Comparison of ENCODE assay signal across 15 mouse cellular contexts in genomic region chr14:31189348-31189747, GRCm38 (mm10). TPM values are rescaled to one million over a fixed set of nuclear protein-coding genes. Genes with fewer than 3 reads are reported as not detected.
DNase-seq lines count a peak whose midpoint lies in the region; ATAC-seq and TF ChIP-seq lines count a peak whose summit lies in the region.
"Had no signal": no experiment of that assay in that cellular context is flagged by ENCODE, and none has a peak within 500 bp of the region (broad histone marks: within the 10 kb centered on the region; RNA-seq: fewer than 3 reads in every experiment).

No protein-coding gene starts in this region.

- no peak overlapping the region for H3K9ac ChIP-seq in heart, postnatal 0 days (replicated peaks; ENCODE audit: low read depth, low read length)
- 0 out of 2 replicates have a peak overlapping the region, but pooled peaks have one; percentile 5 for H3K9ac ChIP-seq in lung, postnatal 0 days (replicated peaks; ENCODE audit: low read depth)
- H3K9ac ChIP-seq in stomach, embryonic 16.5 days (ENCODE audit: low read length), result no peak overlapping the region
- H3K9ac ChIP-seq: hindbrain, embryonic 15.5 days; limb, embryonic 12.5 days had no signal

- H3K4me1 ChIP-seq in heart, postnatal 0 days (ENCODE audit: control insufficient read depth, insufficient read depth), result peaks cover 38% of the 10 kb centered on the region
- peaks cover 8% of the 10 kb centered on the region; the same call in 1 of the 2 replicates for H3K4me1 ChIP-seq in lung, postnatal 0 days (ENCODE audit: insufficient read depth, low read depth, low read length)
- peaks cover 16% of the 10 kb centered on the region for H3K4me1 ChIP-seq in midbrain, embryonic 10.5 days
- no peaks in the 10 kb centered on the region for H3K4me1 ChIP-seq in stomach, embryonic 16.5 days (ENCODE audit: control insufficient read depth, insufficient read depth, low read length)
- H3K4me1 ChIP-seq: hindbrain, embryonic 15.5 days; limb, embryonic 12.5 days had no signal

- peaks cover 89% of the 10 kb centered on the region for H3K36me3 ChIP-seq in heart, postnatal 0 days (replicated peaks; ENCODE audit: control insufficient read depth, insufficient read depth, low read length)
- H3K36me3 ChIP-seq in lung, postnatal 0 days (ENCODE audit: insufficient read depth, low read length), result peaks cover 56% of the 10 kb centered on the region
- peaks cover 100% of the 10 kb centered on the region for H3K36me3 ChIP-seq in midbrain, embryonic 10.5 days
- H3K36me3 ChIP-seq in stomach, embryonic 16.5 days (ENCODE audit: control insufficient read depth, insufficient read depth, low read length), result peaks cover 60% of the 10 kb centered on the region

- peak overlapping the region; percentile 72; the same call in 1 of the 2 replicates for H3K27ac ChIP-seq in heart, postnatal 0 days (ENCODE audit: low read depth)
- peak overlapping the region; percentile 77 for H3K27ac ChIP-seq in lung, postnatal 0 days (ENCODE audit: low read length)
- H3K27ac ChIP-seq in midbrain, embryonic 10.5 days (replicated peaks), result peak overlapping the region; percentile 55
- H3K27ac ChIP-seq in stomach, embryonic 16.5 days (ENCODE audit: low read length), result peak overlapping the region; percentile 48; the same call in 1 of the 2 replicates
- H3K27ac ChIP-seq: hindbrain, embryonic 15.5 days; limb, embryonic 12.5 days had no signal

- no peak for TF ChIP-seq CTCF in heart, postnatal 0 days (IDR thresholded peaks at IDR 0.05; ENCODE audit: low read depth)
- no peak for TF ChIP-seq CTCF in lung, postnatal 0 days (IDR thresholded peaks at IDR 0.05)

- H3K4me2 ChIP-seq in heart, postnatal 0 days (ENCODE audit: low read depth, low read length), result no peak overlapping the region
- no peak overlapping the region for H3K4me2 ChIP-seq in lung, postnatal 0 days (replicated peaks; ENCODE audit: low read depth, low read length)
- no peak overlapping the region for H3K4me2 ChIP-seq in stomach, embryonic 16.5 days (ENCODE audit: low read depth, low read length)
- H3K4me2 ChIP-seq: hindbrain, embryonic 15.5 days; limb, embryonic 12.5 days had no signal

- intact Hi-C loops in heart, postnatal 36 days (cut with DNase I), result no loop called here

- WGBS in heart, postnatal 0 days, result 79% methylated on average over 3 of the region's 3 CpGs
- 86% methylated on average over 3 of the region's 3 CpGs for WGBS in lung, postnatal 0 days
- 92% methylated on average over 3 of the region's 3 CpGs for WGBS in midbrain, embryonic 10.5 days
- 92% methylated on average over 3 of the region's 3 CpGs for WGBS in stomach, embryonic 16.5 days

- no peak for TF ChIP-seq EP300 in heart, postnatal 0 days (IDR thresholded peaks at IDR 0.05; ENCODE audit: low read depth)
- TF ChIP-seq EP300 in lung, postnatal 0 days (IDR thresholded peaks at IDR 0.05), result no peak

- DNase-seq in heart, postnatal 0 days (ENCODE audit: low spot score), result no peak
- no peak for DNase-seq in heart, postnatal 36 days
- no peak for DNase-seq in lung, postnatal 0 days (ENCODE audit: low spot score)
- DNase-seq in lung, adult 18-20 months, result no peak
- no peak for DNase-seq in midbrain, embryonic 10.5 days (ENCODE audit: low spot score)
- DNase-seq in spleen, postnatal 4 days (ENCODE audit: low spot score in 2 of 2), result no peak
- no peak for DNase-seq in ovary, postnatal 36 days (ENCODE audit: low spot score)
- DNase-seq: adrenal gland, postnatal 14 days; cerebellum, adult 11-12 months; layer of hippocampus, adult 9-11 months had no signal

- no peak overlapping the region for H3K4me3 ChIP-seq in heart, postnatal 0 days (ENCODE audit: low read depth, low read length)
- H3K4me3 ChIP-seq in lung, postnatal 0 days (ENCODE audit: low read depth, low read length), result no peak overlapping the region
- no peak overlapping the region for H3K4me3 ChIP-seq in midbrain, embryonic 10.5 days
- no peak overlapping the region for H3K4me3 ChIP-seq in stomach, embryonic 16.5 days (replicated peaks; ENCODE audit: low read length)
- H3K4me3 ChIP-seq: hindbrain, embryonic 15.5 days; limb, embryonic 12.5 days had no signal

- H3K9me3 ChIP-seq in heart, postnatal 0 days (replicated peaks; ENCODE audit: control insufficient read depth, low read length), result no peaks in the 10 kb centered on the region
- H3K9me3 ChIP-seq in lung, postnatal 0 days (ENCODE audit: low read length), result no peaks in the 10 kb centered on the region
- H3K9me3 ChIP-seq in midbrain, embryonic 10.5 days (replicated peaks), result no peaks in the 10 kb centered on the region
- H3K9me3 ChIP-seq in stomach, embryonic 16.5 days (replicated peaks; ENCODE audit: control insufficient read depth, low read length), result no peaks in the 10 kb centered on the region
- H3K9me3 ChIP-seq: hindbrain, embryonic 15.5 days; limb, embryonic 12.5 days had no signal

- ATAC-seq in heart, postnatal 0 days (ENCODE audit: insufficient read depth, low read depth), result no peak
- no peak for ATAC-seq in lung, postnatal 0 days
- ATAC-seq in stomach, embryonic 16.5 days (ENCODE audit: insufficient read depth, low FRiP score), result no peak

- H3K27me3 ChIP-seq in heart, postnatal 0 days (ENCODE audit: control insufficient read depth, insufficient read depth, low read length), result no peaks in the 10 kb centered on the region
- no peaks in the 10 kb centered on the region for H3K27me3 ChIP-seq in lung, postnatal 0 days (replicated peaks; ENCODE audit: insufficient read depth, low read length)
- no peaks in the 10 kb centered on the region for H3K27me3 ChIP-seq in midbrain, embryonic 10.5 days (ENCODE audit: low read depth, poor library complexity, severe bottlenecking)
- no peaks in the 10 kb centered on the region for H3K27me3 ChIP-seq in stomach, embryonic 16.5 days (ENCODE audit: control insufficient read depth, insufficient read depth, low read length)
- H3K27me3 ChIP-seq: CH12.LX; hindbrain, embryonic 15.5 days; limb, embryonic 12.5 days; Patski had no signal

RNA-seq across cellular contexts. Expression of gene Tnnc1, which starts 18.8 kb away (rescaled TPM):
- total RNA-seq in heart, postnatal 0 days (2014; rRNA removed; ENCODE audit: low replicate concordance), result 2,939 and 3,145 TPM in 2 replicates
- polyA plus RNA-seq in heart, postnatal 0 days (2015; fragmentation: Nextera tagmentation; extraction: Ambion mirVana), result 7,680 and 7,748 TPM in 2 replicates
- 1,000 to 10,000 TPM; 4,706 to 5,436 TPM for total RNA-seq in heart, postnatal 36 days (2021)
- polyA plus RNA-seq in lung, postnatal 0 days (2015; fragmentation: Nextera tagmentation; extraction: Ambion mirVana), result 77.2 and 87.2 TPM in 2 replicates
- polyA plus RNA-seq in midbrain, embryonic 10.5 days (2016; fragmentation: Nextera tagmentation; extraction: Ambion mirVana), result 0.80 and 1.1 TPM in 2 replicates
- polyA plus RNA-seq in stomach, embryonic 16.5 days (2015; fragmentation: Nextera tagmentation; extraction: Ambion mirVana), result 6.3 and 46.9 TPM in 2 replicates

RNA-seq across cellular contexts. Expression of gene Stab1, which starts 20.9 kb away (rescaled TPM):
- 75.3 and 90.4 TPM in 2 replicates for total RNA-seq in heart, postnatal 0 days (2014; rRNA removed; ENCODE audit: low replicate concordance)
- 24.0 and 25.4 TPM in 2 replicates for polyA plus RNA-seq in heart, postnatal 0 days (2015; fragmentation: Nextera tagmentation; extraction: Ambion mirVana)
- 10 to 100 TPM; 66.1 to 85.9 TPM for total RNA-seq in heart, postnatal 36 days (2021)
- polyA plus RNA-seq in lung, postnatal 0 days (2015; fragmentation: Nextera tagmentation; extraction: Ambion mirVana), result 32.4 and 34.2 TPM in 2 replicates
- 18.0 and 23.7 TPM in 2 replicates for polyA plus RNA-seq in midbrain, embryonic 10.5 days (2016; fragmentation: Nextera tagmentation; extraction: Ambion mirVana)
- 37.7 and 41.9 TPM in 2 replicates for polyA plus RNA-seq in stomach, embryonic 16.5 days (2015; fragmentation: Nextera tagmentation; extraction: Ambion mirVana)

RNA-seq across cellular contexts. Expression of gene Nisch, which starts 27.4 kb away (rescaled TPM):
- 292 and 338 TPM in 2 replicates for total RNA-seq in heart, postnatal 0 days (2014; rRNA removed; ENCODE audit: low replicate concordance)
- 162 and 171 TPM in 2 replicates for polyA plus RNA-seq in heart, postnatal 0 days (2015; fragmentation: Nextera tagmentation; extraction: Ambion mirVana)
- total RNA-seq in heart, postnatal 36 days (2021), result 100 to 1,000 TPM; 128 to 143 TPM
- 196 and 224 TPM in 2 replicates for polyA plus RNA-seq in lung, postnatal 0 days (2015; fragmentation: Nextera tagmentation; extraction: Ambion mirVana)
- polyA plus RNA-seq in midbrain, embryonic 10.5 days (2016; fragmentation: Nextera tagmentation; extraction: Ambion mirVana), result 391 and 448 TPM in 2 replicates
- 289 and 291 TPM in 2 replicates for polyA plus RNA-seq in stomach, embryonic 16.5 days (2015; fragmentation: Nextera tagmentation; extraction: Ambion mirVana)

RNA-seq across cellular contexts. Expression of gene Sema3g, which starts 28.3 kb away (rescaled TPM):
- 4.4 and 12.7 TPM in 2 replicates for total RNA-seq in heart, postnatal 0 days (2014; rRNA removed; ENCODE audit: low replicate concordance)
- polyA plus RNA-seq in heart, postnatal 0 days (2015; fragmentation: Nextera tagmentation; extraction: Ambion mirVana), result 0.75 and 0.90 TPM in 2 replicates
- 10 to 100 TPM; 14.2 to 18.3 TPM for total RNA-seq in heart, postnatal 36 days (2021)
- 4.7 and 5.7 TPM in 2 replicates for polyA plus RNA-seq in lung, postnatal 0 days (2015; fragmentation: Nextera tagmentation; extraction: Ambion mirVana)
- polyA plus RNA-seq in midbrain, embryonic 10.5 days (2016; fragmentation: Nextera tagmentation; extraction: Ambion mirVana), result 0.51 and 1.0 TPM in 2 replicates
- 0.67 and 0.90 TPM in 2 replicates for polyA plus RNA-seq in stomach, embryonic 16.5 days (2015; fragmentation: Nextera tagmentation; extraction: Ambion mirVana)

RNA-seq across cellular contexts. Expression of gene Nt5dc2, which starts 58.5 kb away (rescaled TPM):
- total RNA-seq in heart, postnatal 0 days (2014; rRNA removed; ENCODE audit: low replicate concordance), result 212 and 269 TPM in 2 replicates
- polyA plus RNA-seq in heart, postnatal 0 days (2015; fragmentation: Nextera tagmentation; extraction: Ambion mirVana), result 146 and 158 TPM in 2 replicates
- total RNA-seq in heart, postnatal 36 days (2021), result 10 to 100 TPM; 19.5 to 19.9 TPM
- 148 and 162 TPM in 2 replicates for polyA plus RNA-seq in lung, postnatal 0 days (2015; fragmentation: Nextera tagmentation; extraction: Ambion mirVana)
- polyA plus RNA-seq in midbrain, embryonic 10.5 days (2016; fragmentation: Nextera tagmentation; extraction: Ambion mirVana), result 543 and 572 TPM in 2 replicates
- 232 and 233 TPM in 2 replicates for polyA plus RNA-seq in stomach, embryonic 16.5 days (2015; fragmentation: Nextera tagmentation; extraction: Ambion mirVana)

Comparison
In these comparisons a context has a peak if more than half of its experiments do, and no peak if none do; other contexts are left out.
1. RNA of gene Tnnc1, which starts 18.8 kb away (polyA plus RNA-seq): 7,680 to 7,748 TPM in heart, postnatal 0 days; 77.2 to 87.2 TPM in lung, postnatal 0 days, 6.3 to 46.9 TPM in stomach, embryonic 16.5 days and 0.80 to 1.1 TPM in midbrain, embryonic 10.5 days; every median in the first group is over 10 times any median in the second.
2. Peak in every context shown above with its lines, with median percentiles within 50 percentile points of each other: H3K27ac ChIP-seq.